Mouse (Mus musculus) midbrain, embryonic 13.5 days (tissue): ENCODE results near the gene Hpcal1. TPM values are rescaled to one million over a fixed set of nuclear protein-coding genes. Genes with fewer than 3 reads are reported as not detected.

Source experiments
- ATAC-seq: fragments of 200-750 bp; cut with Nextera tagmentation; 2 replicates; pipeline ENCODE4 v1.8.0; 2017; ENCODE audit warnings: mild to moderate bottlenecking, moderate TSS enrichment, moderate library complexity
- H3K27ac ChIP-seq: fragments of 300-500 bp; sonication (generic); 2 replicates; pipeline ENCODE4 v1.5.1; 2015; ENCODE audit warnings: inconsistent platforms, mild to moderate bottlenecking, moderate library complexity
- H3K27me3 ChIP-seq: fragments of 300-500 bp; sonication (generic); 2 replicates; pipeline ENCODE4 v1.6.1; 2015; ENCODE audit warnings: mild to moderate bottlenecking, inconsistent platforms
- H3K36me3 ChIP-seq: fragments of 300-500 bp; sonication (generic); 2 replicates; pipeline ENCODE4 v1.6.1; 2015; ENCODE audit warnings: mild to moderate bottlenecking, inconsistent platforms
- H3K4me1 ChIP-seq: fragments of 300-500 bp; sonication (generic); replicated peaks from 2 replicates; pipeline ENCODE4 v1.6.1; 2015; ENCODE audit warnings: inconsistent platforms
- H3K4me2 ChIP-seq: fragments of 300-500 bp; sonication (generic); replicated peaks from 2 replicates; pipeline ENCODE4 v1.6.1; 2015; ENCODE audit warnings: moderate library complexity, mild to moderate bottlenecking, inconsistent platforms
- H3K4me3 ChIP-seq: fragments of 300-500 bp; sonication (generic); replicated peaks from 2 replicates; pipeline ENCODE4 v1.5.1; 2015; ENCODE audit warnings: mild to moderate bottlenecking, inconsistent platforms
- H3K9ac ChIP-seq: fragments of 300-500 bp; sonication (generic); replicated peaks from 2 replicates; pipeline ENCODE4 v1.6.1; 2015; ENCODE audit warnings: mild to moderate bottlenecking, inconsistent platforms
- H3K9me3 ChIP-seq: fragments of 300-500 bp; sonication (generic); 2 replicates; pipeline ENCODE4 v1.6.1; 2016; ENCODE audit warnings: mild to moderate bottlenecking, inconsistent platforms
- WGBS: fragments of 180-500 bp; shearing (Covaris S2); methylation state at CpG from one replicate; pipeline ENCODE4 v1.1.7; 2015; 5-methylcytosine and 5-hydroxymethylcytosine counted together
- polyA plus RNA-seq: library from polyadenylated mRNA; unstranded; fragments of >200 nt; fragmentation: Nextera tagmentation; extraction: Ambion mirVana; gene quantifications from 2 replicates; pipeline ENCODE4 v1.2.1, GENCODE M21; 2015

The Hpcal1 gene
- polyA plus RNA-seq, 1 experiment from 2014 or later, result 50.7 TPM

DNA sequence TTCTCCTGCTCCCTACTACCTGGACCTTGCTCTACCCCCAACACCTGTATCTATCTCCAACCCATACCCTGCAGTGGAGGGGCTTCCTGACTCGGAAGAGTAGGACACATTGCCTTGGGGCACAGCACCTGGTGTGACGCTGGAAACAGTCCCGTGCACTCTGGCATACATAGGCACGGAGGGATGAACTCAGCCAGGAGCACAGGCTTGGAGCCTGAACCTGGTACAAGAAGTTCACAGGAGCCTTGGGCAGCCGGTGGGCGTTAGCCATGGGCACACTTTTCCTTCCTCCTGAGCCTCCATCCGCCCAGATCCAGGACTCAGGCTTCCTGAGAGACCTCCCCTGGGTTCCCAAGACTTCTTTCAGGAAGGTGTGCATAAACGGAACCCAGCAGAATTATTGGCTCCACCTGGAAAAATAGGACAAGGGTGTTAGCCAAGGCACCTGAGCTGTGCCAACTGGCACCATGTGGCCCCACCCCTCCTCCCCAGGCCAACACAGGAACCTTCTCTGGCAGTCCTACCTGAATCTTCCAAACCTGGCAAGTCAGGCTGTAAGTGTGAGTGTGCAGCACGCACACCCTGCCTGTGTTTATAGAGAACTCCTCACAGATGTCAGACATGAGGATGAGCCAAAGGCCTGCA lies 26.5 kb upstream of the Hpcal1 start:
- no peaks in the 10 kb centered on the region for H3K27me3 ChIP-seq
- no peak overlapping the region for H3K4me3 ChIP-seq
- H3K9me3 ChIP-seq, result no peaks in the 10 kb centered on the region
- no peak overlapping the region for H3K9ac ChIP-seq
- ATAC-seq, result no peak
- H3K4me2 ChIP-seq, result no peak overlapping the region
- no peak overlapping the region for H3K27ac ChIP-seq
- H3K4me1 ChIP-seq, result 0 out of 2 replicates have a peak, but pooled peaks cover 5% of the 10 kb centered on the region
- no peaks in the 10 kb centered on the region for H3K36me3 ChIP-seq
- 85% methylated on average over 9 of the region's 9 CpGs for WGBS

DNA sequence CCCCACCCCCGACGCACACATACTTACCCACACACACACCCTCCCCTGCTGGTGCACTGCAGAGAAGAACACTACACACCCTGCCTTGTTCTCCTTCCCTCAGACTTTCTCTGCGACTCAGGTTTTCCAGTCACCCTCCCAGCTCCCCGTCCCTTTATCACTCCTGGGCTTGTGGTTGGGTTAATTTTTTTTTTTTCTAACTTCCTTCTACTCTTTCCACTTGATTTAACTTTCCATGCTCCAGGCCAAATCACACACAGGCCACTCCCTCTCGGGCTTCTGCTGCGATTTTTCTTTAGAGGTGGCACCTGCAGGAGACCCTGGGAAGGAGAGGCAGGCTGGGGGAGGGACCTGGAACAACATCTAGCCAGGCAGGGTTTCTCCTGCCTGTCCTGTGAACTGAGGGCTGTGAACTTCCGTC lies 24.7 kb upstream of the Hpcal1 start:
- no peak overlapping the region for H3K27ac ChIP-seq
- H3K27me3 ChIP-seq, result no peaks in the 10 kb centered on the region
- no peaks in the 10 kb centered on the region for H3K36me3 ChIP-seq
- WGBS, result 58% methylated on average over 7 of the region's 7 CpGs
- no peak overlapping the region for H3K4me2 ChIP-seq
- no peak for ATAC-seq
- H3K9me3 ChIP-seq, result no peaks in the 10 kb centered on the region
- H3K4me3 ChIP-seq, result no peak overlapping the region
- H3K4me1 ChIP-seq, result 0 out of 2 replicates have a peak, but pooled peaks cover 5% of the 10 kb centered on the region
- H3K9ac ChIP-seq, result no peak overlapping the region

DNA sequence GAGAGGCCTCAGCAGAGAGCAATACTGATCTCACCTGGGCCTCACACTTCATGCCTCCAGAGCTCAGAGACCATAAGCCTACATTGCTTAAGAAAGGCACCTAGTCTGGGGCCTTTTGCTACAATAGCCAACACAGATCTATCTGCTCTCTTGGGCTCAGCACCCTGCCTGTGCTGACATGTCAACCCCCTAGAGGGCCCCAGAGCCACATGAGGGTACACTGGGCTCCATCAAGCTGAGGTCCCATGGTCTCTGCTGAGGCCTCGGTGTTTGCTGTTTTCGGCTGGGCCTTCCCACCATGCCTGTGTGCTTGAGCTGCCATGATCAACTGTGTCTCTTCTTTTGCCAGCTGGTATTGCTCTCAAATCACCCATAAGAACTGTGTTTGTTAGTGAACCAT lies 24.0 kb upstream of the Hpcal1 start:
- no peak for ATAC-seq

DNA sequence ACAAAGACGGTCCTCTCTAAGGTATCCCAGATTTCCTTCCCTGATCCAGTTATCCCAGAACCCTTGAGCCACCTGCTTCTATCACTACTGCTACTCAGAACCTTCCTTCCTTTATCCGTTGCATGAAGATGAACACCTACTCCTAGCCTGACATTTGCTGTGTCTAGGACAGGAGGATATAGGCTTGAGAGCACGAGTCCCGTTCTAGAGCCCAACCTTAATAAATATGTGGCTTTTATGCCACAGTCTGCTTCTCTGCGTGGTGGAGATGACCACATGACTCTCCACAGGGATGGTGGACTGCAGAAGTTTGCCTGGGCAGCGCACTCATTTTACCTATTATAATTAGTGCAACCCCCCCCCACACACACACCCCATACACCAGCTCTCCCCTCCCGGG lies 16.9 kb upstream of the Hpcal1 start:
- Histone ChIP-seq H3K4me3 (no peak overlapping the region), H3K27me3 (no peaks in the 10 kb centered on the region), H3K36me3 (no peaks in the 10 kb centered on the region), H3K9ac (no peak overlapping the region), H3K4me1 (0 out of 2 replicates have a peak, but pooled peaks cover 5% of the 10 kb centered on the region), H3K27ac (no peak overlapping the region), H3K4me2 (no peak overlapping the region), H3K9me3 (no peaks in the 10 kb centered on the region)
- no peak for ATAC-seq
- WGBS, result 76% methylated on average over 7 of the region's 7 CpGs

More for the DNA sequence above, 24.0 kb upstream of the Hpcal1 start:
- Histone ChIP-seq H3K27me3 (no peaks in the 10 kb centered on the region), H3K9me3 (no peaks in the 10 kb centered on the region), H3K4me2 (no peak overlapping the region), H3K36me3 (no peaks in the 10 kb centered on the region), H3K27ac (no peak overlapping the region), H3K9ac (no peak overlapping the region), H3K4me3 (no peak overlapping the region), H3K4me1 (0 out of 2 replicates have a peak, but pooled peaks cover under 1% of the 10 kb centered on the region)
- 84% methylated on average over 2 of the region's 2 CpGs for WGBS

DNA sequence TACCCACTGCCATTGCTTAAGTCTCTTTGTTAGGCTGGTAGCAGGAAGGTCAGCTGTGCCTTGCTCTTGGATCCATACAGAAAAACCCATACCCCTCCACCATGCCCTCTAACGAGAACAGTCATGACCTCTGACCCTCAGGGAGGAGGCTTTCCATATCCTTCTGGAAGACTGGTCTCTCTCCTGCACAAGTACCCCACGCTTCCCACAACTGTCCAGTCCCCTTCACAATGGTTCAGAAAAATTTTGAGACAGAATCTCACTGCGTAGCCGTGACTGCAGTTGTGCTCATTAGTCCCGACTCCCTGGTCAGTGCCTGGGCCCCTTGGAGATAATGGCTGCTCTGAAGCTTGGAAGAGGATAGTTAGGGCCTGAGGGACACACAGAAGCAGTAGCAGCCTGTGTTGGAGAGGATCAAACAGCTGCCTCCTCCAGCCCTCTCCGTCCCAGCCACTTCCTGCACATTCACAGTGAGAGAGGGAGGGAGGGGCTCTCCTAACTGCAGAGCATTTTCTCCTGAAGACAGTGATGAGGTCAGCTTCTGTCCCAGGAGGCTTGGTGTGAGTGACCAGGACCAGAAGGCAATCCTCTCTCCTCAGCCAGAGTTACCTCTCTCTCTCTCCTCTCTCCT lies 16.4 kb upstream of the Hpcal1 start:
- 45% methylated on average over 6 of the region's 6 CpGs for WGBS
- ATAC-seq, result no peak

DNA sequence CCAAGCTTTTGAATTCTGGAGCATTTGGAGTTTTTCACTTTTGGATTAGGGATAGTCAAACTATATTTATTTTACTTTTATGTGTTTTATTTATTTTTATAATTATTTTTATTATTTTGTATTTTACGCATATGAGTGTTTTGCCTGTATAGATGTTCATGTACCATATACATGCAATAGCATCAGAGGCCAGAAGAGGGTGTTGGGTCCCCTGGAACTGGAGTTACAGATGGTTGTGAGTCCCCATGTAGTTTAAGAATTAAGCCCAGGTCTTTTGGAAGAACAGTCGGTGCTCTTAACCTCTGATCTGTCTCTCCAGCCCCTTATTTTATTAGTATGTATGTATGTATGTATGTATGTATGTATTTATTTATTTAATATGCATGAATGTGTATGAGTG lies 12.9 kb upstream of the Hpcal1 start:
- Histone ChIP-seq H3K27me3 (no peaks in the 10 kb centered on the region), H3K4me2 (no peak overlapping the region), H3K9me3 (no peaks in the 10 kb centered on the region), H3K27ac (no peak overlapping the region), H3K4me1 (0 out of 2 replicates have a peak, but pooled peaks cover 5% of the 10 kb centered on the region), H3K36me3 (no peaks in the 10 kb centered on the region), H3K4me3 (no peak overlapping the region), H3K9ac (no peak overlapping the region)
- no peak for ATAC-seq
- whole genome bisulfite sequencing, result 87% methylated on average over 2 of the region's 2 CpGs

More for the DNA sequence above, 16.4 kb upstream of the Hpcal1 start:
- Histone ChIP-seq H3K4me3 (no peak overlapping the region), H3K36me3 (no peaks in the 10 kb centered on the region), H3K4me2 (no peak overlapping the region), H3K9me3 (no peaks in the 10 kb centered on the region), H3K4me1 (0 out of 2 replicates have a peak, but pooled peaks cover 5% of the 10 kb centered on the region), H3K27me3 (no peaks in the 10 kb centered on the region), H3K9ac (no peak overlapping the region), H3K27ac (no peak overlapping the region)

DNA sequence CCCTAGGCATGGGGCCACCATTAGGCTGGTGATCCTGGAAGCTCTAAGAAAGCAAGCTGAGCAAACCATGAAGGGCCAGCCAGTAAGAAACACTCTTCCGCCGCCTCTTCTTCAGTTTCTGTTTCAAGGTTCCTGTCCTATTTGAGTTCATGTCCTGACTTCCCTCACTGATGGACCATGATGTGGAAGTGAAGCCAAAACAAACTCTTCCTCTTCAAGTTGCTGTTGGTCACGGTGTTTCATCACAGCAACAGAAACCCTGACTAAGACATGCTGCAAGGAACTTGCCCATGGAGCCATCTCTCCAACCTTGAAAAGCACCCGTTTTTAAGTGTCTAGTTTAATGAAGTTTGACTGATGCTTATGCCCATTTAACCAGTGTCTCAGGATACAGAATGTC lies 11.1 kb upstream of the Hpcal1 start:
- H3K27me3 ChIP-seq, result no peaks in the 10 kb centered on the region
- no peaks in the 10 kb centered on the region for H3K36me3 ChIP-seq
- no peak overlapping the region for H3K9ac ChIP-seq
- no peaks in the 10 kb centered on the region for H3K9me3 ChIP-seq
- WGBS, result 91% methylated on average over 4 of the region's 4 CpGs
- ATAC-seq, result no peak
- H3K4me3 ChIP-seq, result no peak overlapping the region
- H3K27ac ChIP-seq, result no peak overlapping the region
- H3K4me2 ChIP-seq, result no peak overlapping the region
- no peaks in the 10 kb centered on the region for H3K4me1 ChIP-seq

DNA sequence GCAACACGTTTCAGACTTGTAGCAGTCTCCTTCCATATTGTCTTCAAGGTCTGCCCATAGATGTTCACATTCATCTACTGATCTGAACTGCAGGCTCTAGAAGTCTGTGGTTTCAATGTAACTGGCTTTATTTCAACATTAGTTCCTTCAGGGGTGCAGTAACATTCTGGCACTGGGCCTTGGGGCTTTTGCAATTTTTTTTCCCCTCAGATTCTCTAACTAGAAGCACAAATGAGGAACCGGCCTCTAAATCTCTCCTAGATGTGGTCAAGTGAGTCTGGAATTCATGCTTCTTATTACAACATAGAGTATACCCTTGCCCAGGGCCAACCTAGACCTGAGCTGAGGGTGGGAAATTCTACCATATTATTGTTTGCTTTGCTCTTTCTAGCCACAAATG lies 8.5 kb upstream of the Hpcal1 start:
- no peak overlapping the region for H3K27ac ChIP-seq
- H3K4me1 ChIP-seq, result no peaks in the 10 kb centered on the region
- no peak overlapping the region for H3K9ac ChIP-seq
- H3K9me3 ChIP-seq, result no peaks in the 10 kb centered on the region
- H3K4me3 ChIP-seq, result no peak overlapping the region
- H3K36me3 ChIP-seq, result no peaks in the 10 kb centered on the region
- no peak overlapping the region for H3K4me2 ChIP-seq
- WGBS, result 87% methylated on average over 2 of the region's 2 CpGs
- ATAC-seq, result no peak
- no peaks in the 10 kb centered on the region for H3K27me3 ChIP-seq

DNA sequence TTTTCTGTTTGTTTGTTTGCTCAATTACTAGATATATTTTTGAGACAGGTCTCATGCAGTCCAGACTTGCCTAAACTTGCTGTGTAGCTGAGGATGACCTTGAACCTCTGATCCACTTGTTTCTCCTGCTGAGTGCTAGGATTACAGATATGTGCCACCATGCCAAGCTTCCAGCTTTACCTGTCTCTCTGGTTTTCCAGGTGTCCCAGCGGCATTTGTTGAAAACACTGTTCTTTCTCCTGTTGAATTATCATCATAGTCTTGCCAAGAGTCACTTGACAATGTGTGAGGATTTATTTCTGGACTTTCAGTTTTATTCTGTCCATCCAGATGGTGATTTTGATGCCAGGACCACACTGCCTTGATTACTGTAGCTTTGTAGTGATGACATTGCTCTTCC lies 6.3 kb upstream of the Hpcal1 start:
- Histone ChIP-seq H3K36me3 (no peaks in the 10 kb centered on the region), H3K27me3 (no peaks in the 10 kb centered on the region), H3K9ac (no peak overlapping the region), H3K27ac (no peak overlapping the region), H3K4me3 (no peak overlapping the region), H3K9me3 (no peaks in the 10 kb centered on the region), H3K4me1 (no peaks in the 10 kb centered on the region), H3K4me2 (no peak overlapping the region)
- no peak for ATAC-seq
- 93% methylated on average over 1 of the region's 1 CpGs for WGBS

DNA sequence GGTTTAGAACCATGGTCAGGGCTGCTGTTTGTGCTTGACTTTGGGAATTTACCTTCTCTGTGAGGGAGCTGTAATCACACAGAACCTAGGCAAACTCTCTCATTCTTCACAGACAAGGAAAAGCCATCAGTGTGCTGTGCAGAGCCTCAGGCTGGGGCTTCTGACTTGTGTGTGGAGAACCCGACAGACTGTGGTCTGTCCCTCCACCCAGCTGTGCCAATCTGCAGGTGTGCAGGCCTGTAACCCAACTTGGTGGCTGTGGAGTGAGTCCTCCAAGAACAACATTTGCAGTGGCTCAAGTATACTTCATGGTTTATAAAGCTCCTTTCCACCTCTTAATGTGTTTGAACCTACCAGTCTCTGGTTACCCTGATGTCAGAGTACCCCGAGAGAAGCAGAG lies 4.5 kb upstream of the Hpcal1 start:
- no peak overlapping the region for H3K4me3 ChIP-seq
- peaks cover 1% of the 10 kb centered on the region for H3K4me1 ChIP-seq
- no peaks in the 10 kb centered on the region for H3K9me3 ChIP-seq
- no peak overlapping the region for H3K9ac ChIP-seq
- H3K36me3 ChIP-seq, result no peaks in the 10 kb centered on the region
- no peak overlapping the region for H3K4me2 ChIP-seq
- no peak overlapping the region for H3K27ac ChIP-seq
- 88% methylated on average over 2 of the region's 2 CpGs for WGBS
- no peaks in the 10 kb centered on the region for H3K27me3 ChIP-seq
- ATAC-seq, result no peak

DNA sequence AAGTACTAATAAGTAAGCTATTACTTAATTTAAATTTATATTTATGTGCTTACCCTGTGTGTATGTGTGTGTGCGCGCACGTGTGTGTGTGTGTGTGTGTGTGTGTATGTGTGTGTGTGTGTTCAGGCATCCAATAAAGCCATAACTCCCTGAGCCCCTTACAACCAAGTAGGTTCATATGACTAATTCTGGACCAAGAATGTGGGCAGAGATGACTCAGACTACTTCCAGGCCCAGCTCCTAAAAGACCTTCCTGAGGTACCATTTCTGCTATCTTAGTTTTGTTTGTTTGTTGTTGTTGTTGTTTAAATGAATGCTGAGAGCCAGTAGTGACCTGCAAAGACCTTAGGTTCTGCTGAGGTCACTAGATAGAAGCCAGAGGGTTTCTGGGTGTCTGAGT lies 1.7 kb upstream of the Hpcal1 start:
- H3K27me3 ChIP-seq, result 0 out of 2 replicates have a peak, but pooled peaks cover 3% of the 10 kb centered on the region
- H3K9ac ChIP-seq, result no peak overlapping the region
- 98% methylated on average over 3 of the region's 3 CpGs for WGBS
- peaks cover 27% of the 10 kb centered on the region for H3K4me1 ChIP-seq
- H3K4me2 ChIP-seq, result no peak overlapping the region
- no peak overlapping the region for H3K4me3 ChIP-seq
- no peaks in the 10 kb centered on the region for H3K9me3 ChIP-seq
- no peak for ATAC-seq
- H3K27ac ChIP-seq, result no peak overlapping the region
- no peaks in the 10 kb centered on the region for H3K36me3 ChIP-seq

DNA sequence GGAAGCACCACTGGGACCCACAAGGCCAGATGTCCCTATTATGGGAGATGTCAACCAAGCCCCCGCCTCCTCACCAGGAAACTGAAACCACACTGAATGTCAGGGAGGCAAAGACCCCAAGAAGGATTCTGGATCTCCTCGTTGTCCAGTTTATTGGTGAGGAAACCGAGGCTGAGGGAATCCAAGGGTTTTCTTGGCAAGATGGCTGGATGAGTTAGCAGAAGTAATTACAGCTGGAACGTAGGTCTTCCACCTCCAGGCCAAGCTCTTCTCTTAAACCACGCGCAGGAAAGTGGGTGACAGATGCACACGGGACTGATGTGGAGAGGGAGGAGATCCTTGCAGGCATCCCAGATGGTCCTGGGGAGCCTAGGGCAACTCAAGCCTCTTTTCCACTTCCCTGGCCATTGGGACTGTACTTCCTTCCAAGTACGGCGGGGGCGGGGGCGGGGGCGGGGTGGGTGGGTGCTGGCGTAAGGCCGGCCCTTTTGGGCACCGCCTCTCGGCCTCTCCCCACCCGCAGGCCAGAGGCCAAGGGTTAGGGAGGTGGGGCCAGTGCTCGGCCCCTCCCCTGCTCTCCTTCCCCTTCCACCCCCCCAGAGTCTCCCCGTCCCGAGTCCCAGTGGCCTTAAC lies 609 bp upstream of the Hpcal1 start:
- H3K27ac ChIP-seq, result no peak overlapping the region
- peak overlapping the region; percentile 81; the same call in 1 of the 2 replicates for H3K9ac ChIP-seq
- 0 out of 2 replicates have a peak, but pooled peaks cover 3% of the 10 kb centered on the region for H3K27me3 ChIP-seq
- no peaks in the 10 kb centered on the region for H3K9me3 ChIP-seq
- peak overlapping the region; percentile 95 for H3K4me2 ChIP-seq
- H3K36me3 ChIP-seq, result no peaks in the 10 kb centered on the region
- no peak; the same call in 1 of the 2 replicates for ATAC-seq
- peaks cover 32% of the 10 kb centered on the region for H3K4me1 ChIP-seq
- peak overlapping the region; percentile 75 for H3K4me3 ChIP-seq
- WGBS, result 12% methylated on average over 20 of the region's 20 CpGs
